Mouse (Mus musculus): Measurements from ENCODE around the gene E030025P04Rik.

E030025P04Rik gene

DNA sequence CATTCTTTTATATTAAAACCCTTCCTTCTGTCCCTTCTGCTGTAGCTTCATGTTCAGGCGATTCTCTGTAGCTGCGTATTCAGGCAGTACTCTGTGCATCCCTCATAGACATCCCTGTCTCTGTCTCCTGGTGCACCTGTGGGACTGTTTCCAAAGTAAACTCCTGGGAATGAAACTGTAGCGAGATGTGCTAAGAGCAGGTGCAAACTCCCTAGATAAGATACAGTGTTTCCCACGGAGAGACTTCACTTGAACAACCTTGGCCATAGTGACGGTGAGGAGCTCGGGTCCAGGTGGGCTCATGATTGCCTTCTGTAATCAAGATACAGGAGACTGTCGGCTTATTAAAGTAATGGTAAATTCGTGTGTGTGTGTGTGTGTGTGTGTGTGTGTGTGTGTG is 41.5 kb downstream of the E030025P04Rik start:
- DNase-seq (ENCODE audit: low read depth) = no peak

DNA sequence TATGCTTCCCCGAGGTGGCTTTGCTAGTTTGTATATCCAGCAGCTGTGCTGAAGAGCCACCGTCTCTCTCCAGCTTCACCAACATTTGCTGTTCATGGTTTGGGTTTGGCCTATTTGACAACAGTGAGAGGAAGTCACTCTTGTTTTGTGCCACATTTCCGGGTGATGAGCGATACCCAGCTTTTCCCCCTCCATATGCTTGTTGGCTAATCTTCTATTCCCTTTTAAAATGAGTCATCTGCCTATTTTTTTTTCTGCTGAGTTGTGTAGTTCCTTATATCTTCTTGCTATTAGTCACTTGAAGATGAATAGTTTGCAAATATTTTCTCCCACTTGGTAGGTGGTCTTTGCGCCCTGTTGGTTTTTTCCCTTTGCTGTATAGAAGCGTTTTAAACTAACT is 43.9 kb downstream of the E030025P04Rik start:
- DNase-seq (ENCODE audit: low read depth) = no peak

- no peak for DNase-seq (ENCODE audit: low read depth)
Measured at GRCm38 (mm10) chr11:109091821-109092220, 52.3 kb downstream of the E030025P04Rik start.

All from induced T-regulatory cell, adult 2 months (primary cell).